In the genomic region with DNA sequence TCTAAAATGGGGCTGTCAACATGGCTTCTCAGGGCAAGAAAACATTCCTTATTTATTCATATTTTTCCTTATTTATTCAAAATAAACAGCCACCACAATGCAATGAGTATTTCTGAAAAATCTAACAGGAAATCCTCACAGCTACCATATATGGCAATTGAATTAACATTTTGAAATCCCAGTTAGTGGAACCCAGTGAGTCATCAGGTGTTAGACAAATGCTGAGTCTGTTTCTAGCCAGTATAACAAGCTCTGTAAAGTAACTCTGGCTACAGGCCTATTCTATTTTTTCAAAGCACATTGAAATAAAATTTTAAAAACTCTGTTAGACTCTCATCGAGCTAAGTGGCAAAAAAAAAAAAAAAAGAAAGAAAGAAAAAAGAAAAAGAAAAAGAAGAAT, we compare ENCODE assay signal across 32 mouse cellular contexts.
DNase-seq lines count a peak whose midpoint lies in the region; ATAC-seq and TF ChIP-seq lines count a peak whose summit lies in the region.
"Had no signal": no experiment of that assay in that cellular context is flagged by ENCODE, and none has a peak within 500 bp of the region (broad histone marks: within the 10 kb centered on the region; RNA-seq: fewer than 3 reads in every experiment).

No protein-coding gene starts in this region.

- H3K9ac ChIP-seq in forebrain, postnatal 0 days = no peak overlapping the region
- H3K9ac ChIP-seq in forebrain, embryonic 16.5 days (replicated peaks; ENCODE audit: low read depth, low read length) = no peak overlapping the region
- H3K9ac ChIP-seq: embryonic facial prominence, embryonic 12.5 days; forebrain, embryonic 15.5 days; heart, embryonic 13.5 days; hindbrain, embryonic 14.5 days; liver, embryonic 14.5 days; midbrain, embryonic 13.5 days; neural tube, embryonic 13.5 days; stomach, embryonic 15.5 days had no signal

- no peaks in the 10 kb centered on the region for H3K36me3 ChIP-seq in forebrain, postnatal 0 days (ENCODE audit: insufficient read depth)
- no peaks in the 10 kb centered on the region for H3K36me3 ChIP-seq in forebrain, embryonic 16.5 days (ENCODE audit: control insufficient read depth, insufficient read depth)
- H3K36me3 ChIP-seq: embryonic facial prominence, embryonic 12.5 days; forebrain, embryonic 10.5 days; forebrain, embryonic 15.5 days; heart, embryonic 13.5 days; midbrain, embryonic 13.5 days; neural tube, embryonic 13.5 days; stomach, embryonic 15.5 days had no signal

- no peak overlapping the region for H3K4me3 ChIP-seq in forebrain, postnatal 0 days (ENCODE audit: low read depth, low read length)
- no peak overlapping the region for H3K4me3 ChIP-seq in forebrain, embryonic 16.5 days (replicated peaks; ENCODE audit: low read length)
- H3K4me3 ChIP-seq: embryonic facial prominence, embryonic 12.5 days; forebrain, embryonic 10.5 days; forebrain, embryonic 15.5 days; gastrocnemius, adult 2 months; heart, adult 2 months; heart, embryonic 13.5 days; midbrain, embryonic 13.5 days; neural tube, embryonic 13.5 days; stomach, embryonic 15.5 days had no signal

- no peak overlapping the region for H3K4me2 ChIP-seq in forebrain, postnatal 0 days (ENCODE audit: low read depth)
- H3K4me2 ChIP-seq in forebrain, embryonic 16.5 days (ENCODE audit: low read length) = no peak overlapping the region
- H3K4me2 ChIP-seq: embryonic facial prominence, embryonic 12.5 days; forebrain, embryonic 15.5 days; heart, embryonic 13.5 days; hindbrain, embryonic 14.5 days; midbrain, embryonic 13.5 days; neural tube, embryonic 13.5 days; stomach, embryonic 15.5 days had no signal

- DNase-seq in forebrain, postnatal 0 days = no peak
- peak; percentile 18 to 31 for DNase-seq in left cerebral cortex, adult 9 months (ENCODE audit: low spot score in 2 of 2)
- no peak for DNase-seq in left cerebral cortex, adult 8-10 months (ENCODE audit: low spot score in 2 of 2)
- DNase-seq in NIH3T3 (ENCODE audit: low read depth) = peak; percentile 5
- DNase-seq: adrenal gland, postnatal 10 days; cerebellum, adult 11-12 months; cerebellum, adult 9-11 months; embryo, embryonic 11 days; gastrocnemius, adult 2 months; gastrocnemius, postnatal 36 days; heart, adult 2 months; heart, postnatal 10 days; kidney, adult 11 months; kidney, postnatal 14 days; liver; lung, adult 2 months; lung, postnatal 10 days; thymus, postnatal 14 days had no signal

- no peaks in the 10 kb centered on the region for H3K9me3 ChIP-seq in forebrain, postnatal 0 days (ENCODE audit: low read length)
- no peaks in the 10 kb centered on the region for H3K9me3 ChIP-seq in forebrain, embryonic 16.5 days (ENCODE audit: control insufficient read depth, low read length)
- H3K9me3 ChIP-seq: embryonic facial prominence, embryonic 12.5 days; forebrain, embryonic 10.5 days; forebrain, embryonic 15.5 days; heart, embryonic 13.5 days; midbrain, embryonic 13.5 days; neural tube, embryonic 13.5 days; stomach, embryonic 15.5 days had no signal

- ATAC-seq in forebrain, postnatal 0 days = peak; percentile 48; the same call in 1 of the 2 replicates
- no peak for ATAC-seq in forebrain, embryonic 16.5 days
- no peak for ATAC-seq in granulocyte monocyte progenitor cell, adult 5-6 weeks (replicated peaks; ENCODE audit: poor library complexity, severe bottlenecking)
- no peak for ATAC-seq in cerebellum, adult (ENCODE audit: insufficient number of reproducible peaks, low FRiP score, low TSS enrichment)
- ATAC-seq: forebrain, embryonic 15.5 days; inflammation-experienced regulatory T-cells, adult 6 months; midbrain, embryonic 13.5 days had no signal

- no peak for TF ChIP-seq CTCF in forebrain, postnatal 0 days (IDR thresholded peaks at IDR 0.05; ENCODE audit: low read depth)

- H3K27ac ChIP-seq in forebrain, postnatal 0 days (ENCODE audit: low read depth, low read length) = no peak overlapping the region
- no peak overlapping the region for H3K27ac ChIP-seq in forebrain, embryonic 16.5 days (ENCODE audit: low read length)
- H3K27ac ChIP-seq: embryonic facial prominence, embryonic 12.5 days; forebrain, embryonic 10.5 days; forebrain, embryonic 15.5 days; gastrocnemius, adult 2 months; heart, adult 2 months; heart, embryonic 13.5 days; hindbrain, embryonic 14.5 days; liver, embryonic 14.5 days; macrophage; midbrain, embryonic 13.5 days; neural tube, embryonic 13.5 days; stomach, embryonic 15.5 days had no signal

- 74% methylated on average over 1 of the region's 1 CpGs for WGBS in forebrain, postnatal 0 days
- 80% methylated on average over 1 of the region's 1 CpGs for WGBS in forebrain, embryonic 16.5 days

- H3K27me3 ChIP-seq in forebrain, postnatal 0 days (ENCODE audit: insufficient read depth, low read length) = no peaks in the 10 kb centered on the region
- no peaks in the 10 kb centered on the region for H3K27me3 ChIP-seq in forebrain, embryonic 16.5 days (replicated peaks; ENCODE audit: control insufficient read depth, insufficient read depth, low read length)
- H3K27me3 ChIP-seq: embryonic facial prominence, embryonic 12.5 days; forebrain, embryonic 15.5 days; heart, embryonic 13.5 days; midbrain, embryonic 13.5 days; neural tube, embryonic 13.5 days; stomach, embryonic 15.5 days had no signal

- H3K4me1 ChIP-seq in forebrain, postnatal 0 days (ENCODE audit: insufficient read depth) = no peaks in the 10 kb centered on the region
- no peaks in the 10 kb centered on the region for H3K4me1 ChIP-seq in forebrain, embryonic 16.5 days (replicated peaks; ENCODE audit: control insufficient read depth, insufficient read depth, low read length)
- H3K4me1 ChIP-seq: embryonic facial prominence, embryonic 12.5 days; forebrain, embryonic 10.5 days; forebrain, embryonic 15.5 days; heart, embryonic 13.5 days; midbrain, embryonic 13.5 days; neural tube, embryonic 13.5 days; stomach, embryonic 15.5 days had no signal

Comparison
In these comparisons a context has a peak if more than half of its experiments do, and no peak if none do; other contexts are left out.
1. DNase-seq: peak in left cerebral cortex, adult 9 months (2 of 2) and NIH3T3 (single experiment); none in forebrain, postnatal 0 days (single experiment) and left cerebral cortex, adult 8-10 months (0 of 2).